Mouse (Mus musculus): ENCODE results near the gene Skor1. TPM values are rescaled to one million over a fixed set of nuclear protein-coding genes. Genes with fewer than 3 reads are reported as not detected.

The Skor1 gene
- polyA plus RNA-seq, 1 experiment from 2014 or later, result 0.35 TPM

DNA sequence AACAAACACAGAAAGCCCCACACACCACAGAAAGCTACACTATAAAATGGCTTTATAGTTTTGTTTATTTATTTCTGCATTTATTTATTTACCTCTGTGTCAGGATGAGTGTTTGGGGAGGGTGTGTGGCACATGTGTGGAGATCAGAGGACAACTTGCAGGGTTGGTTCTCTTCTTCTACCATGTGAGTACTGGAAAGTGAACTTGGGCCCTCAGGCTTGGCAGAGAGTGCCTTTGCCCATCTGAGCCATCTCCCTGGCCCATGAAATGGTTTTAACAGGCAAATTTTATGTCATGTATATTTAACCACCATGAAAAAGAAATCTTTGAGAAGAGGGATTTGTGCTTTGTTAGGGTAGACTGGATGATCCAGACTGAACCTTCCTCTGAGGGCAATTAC, 48.9 kb downstream of the Skor1 start:
- Histone ChIP-seq H3K4me3 (no peak overlapping the region), H3K27ac (no peak overlapping the region), H3K9ac (no peak overlapping the region), H3K9me3 (no peaks in the 10 kb centered on the region), H3K36me3 (no peaks in the 10 kb centered on the region), H3K27me3 (no peaks in the 10 kb centered on the region), H3K4me2 (replicated peaks) (no peak overlapping the region), H3K4me1 (peaks cover 14% of the 10 kb centered on the region; the same call in 1 of the 2 replicates)
- ATAC-seq (ENCODE audit: insufficient number of reproducible peaks, insufficient read depth, low FRiP score, low TSS enrichment), result no peak

DNA sequence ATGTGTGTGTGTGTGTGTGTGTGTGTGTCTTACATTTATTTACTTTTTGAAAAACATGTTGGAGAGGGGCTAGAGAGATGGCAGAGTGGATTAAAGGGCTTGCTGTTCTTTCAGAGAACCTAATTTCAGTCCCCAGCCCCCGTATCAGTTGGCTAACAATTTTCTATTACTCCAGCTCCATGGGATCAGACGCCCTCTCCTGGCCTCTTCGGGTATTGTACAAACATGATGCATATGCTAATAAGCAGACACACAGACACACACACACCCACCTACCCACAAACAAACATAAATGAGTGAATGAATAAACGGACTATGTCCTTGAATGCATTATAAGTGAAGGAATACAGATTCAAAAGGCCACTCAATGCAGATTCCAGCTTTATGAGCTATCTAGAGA, 49.4 kb downstream of the Skor1 start:
- no peaks in the 10 kb centered on the region for H3K9me3 ChIP-seq
- H3K9ac ChIP-seq, result no peak overlapping the region
- no peak overlapping the region for H3K4me2 ChIP-seq (replicated peaks)
- no peaks in the 10 kb centered on the region for H3K27me3 ChIP-seq
- no peaks in the 10 kb centered on the region for H3K36me3 ChIP-seq
- H3K4me1 ChIP-seq, result peaks cover 15% of the 10 kb centered on the region; the same call in 1 of the 2 replicates
- H3K27ac ChIP-seq, result 0 out of 2 replicates have a peak overlapping the region, but pooled peaks have one; percentile 23
- no peak for ATAC-seq (ENCODE audit: insufficient number of reproducible peaks, insufficient read depth, low FRiP score, low TSS enrichment)
- 87% methylated on average over 4 of the region's 4 CpGs for WGBS
- no peak overlapping the region for H3K4me3 ChIP-seq

DNA sequence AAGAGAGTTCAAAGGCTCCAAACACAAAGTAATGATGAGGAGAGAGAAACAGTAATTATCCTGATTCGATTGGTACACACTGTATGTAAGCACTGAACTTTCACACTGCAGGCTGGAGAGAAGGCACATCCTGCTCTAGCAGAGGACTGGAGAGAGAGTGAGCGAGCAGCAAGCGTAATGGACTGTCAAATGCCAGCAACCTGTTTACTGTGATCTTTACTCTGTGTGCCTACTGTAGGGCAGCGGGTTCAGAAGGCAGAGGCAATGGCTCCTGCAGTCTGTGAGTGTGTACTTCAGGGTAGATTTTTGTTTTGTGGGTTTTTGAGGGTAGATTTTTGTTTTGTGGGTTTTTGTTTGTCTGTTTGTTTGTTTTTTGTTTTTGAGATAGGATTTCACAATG, 49.9 kb downstream of the Skor1 start:
- Histone ChIP-seq H3K36me3 (no peaks in the 10 kb centered on the region), H3K27ac (0 out of 2 replicates have a peak overlapping the region, but pooled peaks have one; percentile 36), H3K4me2 (replicated peaks) (no peak overlapping the region), H3K27me3 (no peaks in the 10 kb centered on the region), H3K4me3 (no peak overlapping the region), H3K4me1 (peaks cover 15% of the 10 kb centered on the region; the same call in 1 of the 2 replicates), H3K9me3 (no peaks in the 10 kb centered on the region), H3K9ac (no peak overlapping the region)
- no peak for ATAC-seq (ENCODE audit: insufficient number of reproducible peaks, insufficient read depth, low FRiP score, low TSS enrichment)
- 81% methylated on average over 4 of the region's 4 CpGs for WGBS

DNA sequence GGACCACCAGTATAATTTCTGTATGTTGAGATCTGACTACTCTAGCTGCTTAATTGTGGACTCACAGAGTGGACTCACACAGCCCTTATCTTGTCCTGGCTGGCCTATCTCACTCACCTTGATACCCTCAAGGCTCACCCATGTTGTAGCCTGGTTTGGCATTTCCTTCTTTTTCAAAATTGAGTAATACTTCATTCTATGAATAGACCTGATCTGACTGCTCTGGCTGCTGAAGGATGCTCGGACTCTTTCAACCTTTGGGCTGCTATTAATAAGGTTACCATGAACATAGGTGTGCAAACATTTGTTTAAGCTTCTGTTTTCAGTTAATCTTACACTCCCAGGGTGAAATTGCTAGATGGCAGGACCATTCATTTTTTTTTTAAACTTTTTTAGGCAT, 51.6 kb downstream of the Skor1 start:
- no peak overlapping the region for H3K4me2 ChIP-seq (replicated peaks)
- WGBS, result 80% methylated on average over 1 of the region's 1 CpGs
- no peak for ATAC-seq (ENCODE audit: insufficient number of reproducible peaks, insufficient read depth, low FRiP score, low TSS enrichment)

DNA sequence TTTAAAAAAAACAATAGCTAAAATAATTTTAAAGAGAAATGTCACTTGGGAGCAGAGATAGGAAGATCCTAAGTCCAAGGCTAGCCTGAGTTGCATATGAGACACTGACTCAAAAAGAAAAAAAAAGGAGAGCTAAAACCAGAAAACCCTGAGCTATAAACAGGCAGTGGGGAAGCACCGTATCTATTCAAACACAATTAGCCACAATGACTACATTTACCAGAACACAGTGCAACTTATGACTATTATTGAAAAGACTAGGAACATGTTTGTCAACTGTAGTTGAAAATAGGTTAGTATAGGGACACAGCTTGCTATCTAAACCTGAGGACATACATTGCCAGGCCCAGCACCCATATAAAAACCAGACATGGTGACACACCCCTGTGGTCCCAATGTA, 54.7 kb downstream of the Skor1 start:
- H3K9me3 ChIP-seq, result no peaks in the 10 kb centered on the region
- no peak overlapping the region for H3K4me2 ChIP-seq (replicated peaks)
- ATAC-seq (ENCODE audit: insufficient number of reproducible peaks, insufficient read depth, low FRiP score, low TSS enrichment), result no peak
- WGBS, result 80% methylated on average over 1 of the region's 1 CpGs
- H3K4me1 ChIP-seq, result peaks cover 36% of the 10 kb centered on the region
- H3K4me3 ChIP-seq, result no peak overlapping the region
- no peak overlapping the region for H3K9ac ChIP-seq
- no peaks in the 10 kb centered on the region for H3K27me3 ChIP-seq
- no peaks in the 10 kb centered on the region for H3K36me3 ChIP-seq
- no peak overlapping the region for H3K27ac ChIP-seq

More for the DNA sequence above, 51.6 kb downstream of the Skor1 start:
- H3K4me1 ChIP-seq, result peaks cover 26% of the 10 kb centered on the region
- no peak overlapping the region for H3K9ac ChIP-seq
- no peak overlapping the region for H3K4me3 ChIP-seq
- no peaks in the 10 kb centered on the region for H3K36me3 ChIP-seq
- H3K9me3 ChIP-seq, result no peaks in the 10 kb centered on the region
- no peaks in the 10 kb centered on the region for H3K27me3 ChIP-seq
- no peak overlapping the region for H3K27ac ChIP-seq

DNA sequence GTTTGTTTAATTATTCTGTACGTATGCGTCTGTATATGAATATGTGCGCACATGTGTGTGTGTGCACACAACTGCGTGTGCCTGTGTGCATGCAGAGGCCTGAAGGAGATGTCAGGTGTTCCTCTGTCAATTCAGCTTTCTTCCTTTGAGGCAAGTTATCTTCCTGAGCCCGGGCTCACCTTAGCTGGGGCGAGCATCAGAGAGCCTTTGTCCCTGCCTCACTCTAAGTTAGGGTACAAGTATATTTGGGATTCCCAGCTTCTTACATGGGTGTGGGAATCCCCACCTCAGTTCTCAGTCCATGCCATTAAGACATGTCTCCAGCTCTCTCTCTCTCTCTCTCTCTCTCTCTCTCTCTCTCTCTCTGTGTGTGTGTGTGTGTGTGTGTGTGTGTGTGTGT, 56.2 kb downstream of the Skor1 start:
- H3K4me3 ChIP-seq, result peak overlapping the region; percentile 26
- H3K4me1 ChIP-seq, result peaks cover 33% of the 10 kb centered on the region
- H3K27me3 ChIP-seq, result no peaks in the 10 kb centered on the region
- no peaks in the 10 kb centered on the region for H3K36me3 ChIP-seq
- 8% methylated on average over 6 of the region's 6 CpGs for WGBS
- peak overlapping the region; percentile 54 for H3K4me2 ChIP-seq (replicated peaks)
- H3K9ac ChIP-seq, result peak overlapping the region; percentile 42; the same call in 1 of the 2 replicates
- no peak for ATAC-seq (ENCODE audit: insufficient number of reproducible peaks, insufficient read depth, low FRiP score, low TSS enrichment)
- H3K27ac ChIP-seq, result peak overlapping the region; percentile 91
- no peaks in the 10 kb centered on the region for H3K9me3 ChIP-seq

DNA sequence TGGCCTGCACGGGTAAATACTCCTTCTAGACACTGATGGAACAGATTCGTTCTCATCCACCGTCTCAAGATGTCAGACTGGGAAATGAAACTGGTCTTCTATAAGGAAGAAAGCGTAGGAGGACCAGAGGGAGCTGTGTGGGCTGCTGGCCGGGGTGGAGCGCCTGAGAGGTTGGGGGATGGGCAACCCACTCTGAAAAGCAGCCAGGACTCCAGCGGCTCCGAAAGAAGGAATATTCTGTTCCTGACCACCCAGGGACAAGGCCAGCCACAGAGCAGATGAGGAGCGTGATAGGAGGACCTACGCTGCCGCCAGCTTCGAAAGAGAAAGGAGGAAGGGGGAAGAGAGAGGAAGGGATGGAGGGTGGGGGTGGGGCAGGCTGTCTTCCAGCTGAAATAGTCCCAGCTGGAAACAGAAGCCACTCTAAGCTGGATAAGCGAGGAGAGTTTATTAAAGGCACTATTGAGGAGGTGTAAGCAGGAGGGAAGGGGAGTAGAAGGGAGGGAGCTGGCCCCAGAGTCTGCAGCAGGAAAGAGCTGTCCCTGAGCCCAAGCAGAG, 56.7 kb downstream of the Skor1 start:
- Histone ChIP-seq H3K4me1 (peaks cover 33% of the 10 kb centered on the region), H3K36me3 (no peaks in the 10 kb centered on the region), H3K4me3 (peak overlapping the region; percentile 26), H3K27ac (peak overlapping the region; percentile 91), H3K4me2 (replicated peaks) (peak overlapping the region; percentile 54), H3K27me3 (no peaks in the 10 kb centered on the region), H3K9ac (peak overlapping the region; percentile 42; the same call in 1 of the 2 replicates), H3K9me3 (no peaks in the 10 kb centered on the region)
- WGBS, result 2% methylated on average over 13 of the region's 13 CpGs
- peak; percentile 74 for ATAC-seq (ENCODE audit: insufficient number of reproducible peaks, insufficient read depth, low FRiP score, low TSS enrichment)

DNA sequence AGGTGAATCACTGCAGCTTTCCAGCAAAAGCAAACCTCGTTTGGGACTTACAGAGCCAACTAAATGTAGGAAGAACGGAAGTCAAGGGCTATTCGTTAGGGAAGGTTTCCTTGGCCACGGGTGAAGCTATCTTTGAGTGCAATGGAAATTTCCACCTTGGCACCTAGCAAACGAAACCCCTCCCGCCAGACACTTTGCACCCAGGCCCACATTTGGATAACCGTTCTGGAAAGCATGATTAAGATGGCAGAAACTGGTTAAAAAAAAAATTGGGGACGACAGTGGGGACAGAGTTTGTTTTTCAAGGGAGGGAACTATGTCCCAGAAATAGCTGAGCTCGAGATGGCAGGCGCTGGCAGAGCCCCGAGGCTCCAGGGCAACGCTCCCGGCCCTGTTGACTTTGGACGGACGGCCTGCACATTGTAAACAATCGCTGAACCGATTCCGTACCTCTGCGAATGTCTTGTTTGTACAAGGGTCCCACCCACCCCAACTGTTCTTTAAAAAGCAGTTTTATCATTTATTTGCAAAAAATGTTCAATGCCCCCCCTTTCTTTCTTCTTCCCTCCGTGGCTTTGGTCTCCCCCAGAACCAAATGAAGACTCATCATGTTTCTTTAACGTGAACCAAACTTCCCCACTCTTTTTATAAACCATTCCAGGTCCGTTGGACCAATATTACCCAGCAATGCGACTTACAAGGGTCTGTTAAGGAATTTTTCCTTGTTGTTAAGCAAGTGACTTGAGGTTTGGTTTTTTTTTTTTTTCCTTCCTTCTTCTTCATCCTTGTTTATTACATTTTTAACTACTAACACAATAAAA, 57.5 kb downstream of the Skor1 start:
- Histone ChIP-seq H3K27ac (peak overlapping the region; percentile 91), H3K9ac (peak overlapping the region; percentile 42; the same call in 1 of the 2 replicates), H3K4me2 (replicated peaks) (peak overlapping the region; percentile 54), H3K4me3 (no peak overlapping the region), H3K9me3 (no peaks in the 10 kb centered on the region), H3K27me3 (no peaks in the 10 kb centered on the region), H3K4me1 (peaks cover 33% of the 10 kb centered on the region), H3K36me3 (no peaks in the 10 kb centered on the region)
- WGBS, result 12% methylated on average over 23 of the region's 23 CpGs
- no peak for ATAC-seq (ENCODE audit: insufficient number of reproducible peaks, insufficient read depth, low FRiP score, low TSS enrichment)

DNA sequence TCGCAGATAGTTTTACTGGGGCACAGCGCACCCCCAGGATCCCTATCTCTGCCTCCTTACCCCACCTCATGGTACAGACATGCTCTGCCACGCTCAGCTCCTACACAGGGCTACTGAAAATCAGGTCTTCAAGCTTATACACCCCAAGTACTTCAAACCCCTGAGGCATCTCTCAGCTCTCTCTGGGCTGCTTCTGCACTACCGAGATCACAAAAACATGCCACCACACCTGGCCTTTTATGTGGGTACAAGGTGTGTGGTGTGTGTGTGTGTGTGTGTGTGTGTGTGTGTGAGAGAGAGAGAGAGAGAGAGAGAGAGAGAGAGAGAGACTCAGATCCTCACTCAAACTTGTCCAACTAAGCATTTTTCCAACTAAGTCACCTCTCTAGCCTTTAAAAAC, 59.6 kb downstream of the Skor1 start:
- Histone ChIP-seq H3K27ac (no peak overlapping the region), H3K27me3 (no peaks in the 10 kb centered on the region), H3K4me2 (replicated peaks) (no peak overlapping the region), H3K9me3 (no peaks in the 10 kb centered on the region), H3K36me3 (no peaks in the 10 kb centered on the region), H3K4me1 (peaks cover 25% of the 10 kb centered on the region), H3K4me3 (no peak overlapping the region), H3K9ac (no peak overlapping the region)
- 90% methylated on average over 4 of the region's 4 CpGs for WGBS
- no peak for ATAC-seq (ENCODE audit: insufficient number of reproducible peaks, insufficient read depth, low FRiP score, low TSS enrichment)

Other genes starting within 250 kb of the Skor1 start
- 49.3 and 51.6 TPM in 2 replicates for gene Pias1, start 161.0 kb downstream of the Skor1 start, polyA plus RNA-seq (2016; fragmentation: Nextera tagmentation; extraction: Ambion mirVana)
- 43.7 and 43.9 TPM in 2 replicates for gene Map2k5, start 228.9 kb upstream of the Skor1 start, polyA plus RNA-seq (2016; fragmentation: Nextera tagmentation; extraction: Ambion mirVana)